Mouse (Mus musculus) kidney, postnatal 0 days (tissue): ENCODE measurements around the gene H1fnt. TPM values are rescaled to one million over a fixed set of nuclear protein-coding genes. Genes with fewer than 3 reads are reported as not detected.

Experiments
- ATAC-seq: fragments of 200-750 bp; cut with Nextera tagmentation; replicated peaks from 2 replicates; pipeline ENCODE4 v1.8.0; 2017; ENCODE audit warnings: low read depth, moderate number of reproducible peaks, moderate TSS enrichment, moderate library complexity; ENCODE audit not compliant: low FRiP score
- DNase-seq: peaks from one replicate; pipeline ENCODE4 v3.0.0-alpha.2; 2016; ENCODE audit warnings: low spot score
- H3K27ac ChIP-seq: fragments of 300-500 bp; sonication (generic); 2 replicates; pipeline ENCODE4 v1.5.1; 2014; ENCODE audit warnings: mild to moderate bottlenecking
- H3K27me3 ChIP-seq: fragments of 300-500 bp; sonication (generic); 2 replicates; pipeline ENCODE4 v1.6.1; 2014; ENCODE audit warnings: low read length, mixed read lengths; ENCODE audit not compliant: insufficient read depth
- H3K36me3 ChIP-seq: fragments of 300-500 bp; sonication (generic); 2 replicates; pipeline ENCODE4 v1.6.1; 2014; ENCODE audit warnings: low read length, mixed read lengths; ENCODE audit not compliant: insufficient read depth
- H3K4me1 ChIP-seq: fragments of 300-500 bp; sonication (generic); replicated peaks from 2 replicates; pipeline ENCODE4 v1.6.1; 2014; ENCODE audit warnings: antibody characterized with exemption, low read length, mixed read lengths; ENCODE audit not compliant: insufficient read depth
- H3K4me2 ChIP-seq: fragments of 300-500 bp; sonication (generic); 2 replicates; pipeline ENCODE4 v1.6.1; 2014; ENCODE audit warnings: mild to moderate bottlenecking, low read length, moderate library complexity, mixed read lengths
- H3K4me3 ChIP-seq: fragments of 300-500 bp; sonication (generic); replicated peaks from 2 replicates; pipeline ENCODE4 v1.5.1; 2014; ENCODE audit warnings: low read depth, low read length
- H3K9ac ChIP-seq: fragments of 300-500 bp; sonication (generic); 2 replicates; pipeline ENCODE4 v1.6.1; 2014; ENCODE audit warnings: low read depth, low read length
- H3K9me3 ChIP-seq: fragments of 300-500 bp; sonication (generic); replicated peaks from 2 replicates; pipeline ENCODE4 v1.6.1; 2016; ENCODE audit warnings: low read length, inconsistent platforms, mixed read lengths
- CTCF ChIP-seq: IDR thresholded peaks from 2 replicates; pipeline ENCODE4 v1.5.1; 2016; ENCODE audit warnings: antibody characterized with exemption, low read depth, mild to moderate bottlenecking, moderate library complexity
- WGBS: fragments of 180-500 bp; shearing (Covaris S2); extraction: QIAGEN DNeasy Blood & Tissue Kit; methylation state at CpG from one replicate; pipeline ENCODE4 v1.1.7; 2014; 5-methylcytosine and 5-hydroxymethylcytosine counted together
- polyA plus RNA-seq: library from polyadenylated mRNA; unstranded; fragments of >200 nt; fragmentation: Nextera tagmentation; extraction: Ambion mirVana; gene quantifications from 2 replicates; pipeline ENCODE4 v1.2.1, GENCODE M21; 2015

The H1fnt gene
- not detected in 2 replicates for polyA plus RNA-seq

DNA sequence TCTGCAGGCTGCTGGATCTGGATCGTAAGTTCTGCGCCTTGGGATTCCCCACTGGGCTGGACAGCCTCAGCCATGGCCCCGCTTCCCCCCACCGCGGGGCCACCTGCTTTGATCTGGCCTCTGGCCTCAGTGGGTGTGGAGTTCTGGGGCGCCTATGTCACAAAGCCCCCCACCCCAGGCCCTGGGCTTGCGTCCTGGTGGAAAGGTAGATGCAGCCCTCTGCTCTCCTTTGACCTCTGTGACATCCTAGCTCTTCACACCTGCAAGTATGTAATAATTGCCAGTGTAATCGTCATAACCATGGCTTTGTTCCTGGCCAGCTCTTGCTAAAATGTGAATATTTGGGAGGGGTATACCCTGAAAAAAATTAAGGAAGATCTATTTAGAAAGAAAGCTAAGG lies at the start of gene H1fnt:
TSS of gene H1fnt (minus strand) at position 101 of the 400 bp plus-strand sequence.
- DNase-seq, result no peak
- Histone ChIP-seq H3K27ac (no peak within 1 kb of the TSS), H3K4me3 (no peak within 1 kb of the TSS), H3K9ac (no peak within 1 kb of the TSS), H3K9me3 (no peaks in the 10 kb centered on the region), H3K4me1 (no peaks in the 10 kb centered on the region), H3K4me2 (no peak within 1 kb of the TSS), H3K36me3 (no peaks in the 10 kb centered on the region), H3K27me3 (no peaks in the 10 kb centered on the region)
- ATAC-seq, result no peak
- TF ChIP-seq CTCF, result no peak
- 87% methylated on average over 8 of the region's 8 CpGs for WGBS

DNA sequence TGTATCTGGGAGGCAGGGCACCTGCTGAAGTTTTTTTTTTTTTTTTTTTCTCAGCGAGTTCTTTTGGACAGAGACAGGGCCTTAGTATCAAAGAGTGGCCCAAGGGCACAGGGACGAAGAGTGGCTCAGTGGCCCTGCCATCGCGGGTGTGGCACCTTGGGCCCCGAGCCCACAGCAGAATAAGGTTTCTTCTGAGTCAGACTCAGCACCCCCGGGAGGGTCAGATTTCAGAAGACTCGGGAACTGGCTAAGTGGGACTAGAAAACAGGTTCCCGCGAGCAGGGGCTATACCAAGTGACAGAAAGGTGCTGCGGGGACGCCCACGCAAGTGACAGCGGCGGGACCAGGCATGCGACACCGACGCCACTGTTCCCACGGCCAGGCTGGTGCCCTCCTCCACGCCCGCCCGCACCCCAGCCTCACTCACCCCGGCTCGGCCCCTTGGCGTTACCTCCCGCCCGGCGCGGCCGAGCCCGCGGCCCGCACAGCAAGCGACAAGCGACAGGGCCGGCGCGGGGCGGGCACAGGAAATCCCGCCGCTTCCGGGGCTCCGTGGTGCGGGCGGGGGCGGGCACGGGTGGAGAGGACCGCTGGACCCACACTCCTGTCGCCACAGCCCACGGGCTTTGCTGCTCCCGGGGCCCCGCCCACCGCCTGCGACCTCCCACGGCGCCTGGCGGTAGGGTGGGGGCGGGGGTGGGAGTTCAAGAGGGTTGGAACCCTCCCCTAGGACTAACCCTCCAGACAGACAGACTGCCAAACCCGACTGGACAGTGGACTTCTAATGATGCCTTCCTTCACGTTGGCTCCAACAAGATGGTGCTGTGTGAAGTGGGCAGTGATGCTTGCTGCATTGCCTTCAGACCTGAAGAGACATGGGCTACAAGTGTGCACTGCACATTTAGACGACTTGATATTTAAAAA lies 38.8 kb upstream of the H1fnt start, which contains the start of gene Zfp641:
TSS of gene Zfp641 (minus strand) at position 534 of the 924 bp plus-strand sequence.
- H3K9ac ChIP-seq, result peak within 1 kb of the TSS; percentile 62
- peak within 1 kb of the TSS; percentile 58 for H3K4me3 ChIP-seq
- H3K27me3 ChIP-seq, result no peaks in the 10 kb centered on the region
- peak within 1 kb of the TSS; percentile 82 for H3K4me2 ChIP-seq
- no peaks in the 10 kb centered on the region for H3K9me3 ChIP-seq
- H3K27ac ChIP-seq, result no peak within 1 kb of the TSS
- no peak for TF ChIP-seq CTCF
- ATAC-seq (peak; percentile 10; the same call in 1 of the 2 replicates), DNase-seq (peak; percentile 9)
- H3K36me3 ChIP-seq, result no peaks in the 10 kb centered on the region
- no peaks in the 10 kb centered on the region for H3K4me1 ChIP-seq
- WGBS, result 2% methylated on average over 54 of the region's 60 CpGs

DNA sequence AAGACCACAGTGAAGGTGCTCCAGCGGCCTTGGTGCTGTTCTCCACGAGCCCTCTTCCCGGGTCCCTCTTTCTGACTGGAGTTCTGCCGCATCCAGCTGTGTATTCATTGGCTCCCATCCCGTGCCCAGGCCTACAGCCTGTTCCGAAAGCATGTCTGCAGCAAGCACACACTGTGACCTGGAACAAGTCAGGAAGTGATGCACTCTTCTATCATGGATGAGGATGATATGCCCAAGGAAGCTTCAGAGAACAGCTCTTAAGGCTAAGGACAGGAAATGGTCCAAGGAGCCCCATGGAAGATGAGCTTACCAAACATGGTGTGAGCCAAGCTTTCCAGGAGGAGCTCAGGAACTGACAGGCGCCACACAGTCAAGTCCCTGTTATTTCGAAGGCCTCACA lies 36.6 kb upstream of the H1fnt start:
- no peaks in the 10 kb centered on the region for H3K36me3 ChIP-seq
- H3K4me2 ChIP-seq, result no peak overlapping the region
- no peaks in the 10 kb centered on the region for H3K9me3 ChIP-seq
- TF ChIP-seq CTCF, result no peak
- H3K4me3 ChIP-seq, result no peak overlapping the region
- DNase-seq (no peak), ATAC-seq (no peak)
- no peaks in the 10 kb centered on the region for H3K4me1 ChIP-seq
- 89% methylated on average over 8 of the region's 8 CpGs for WGBS
- H3K27ac ChIP-seq, result no peak overlapping the region
- H3K27me3 ChIP-seq, result no peaks in the 10 kb centered on the region
- no peak overlapping the region for H3K9ac ChIP-seq

DNA sequence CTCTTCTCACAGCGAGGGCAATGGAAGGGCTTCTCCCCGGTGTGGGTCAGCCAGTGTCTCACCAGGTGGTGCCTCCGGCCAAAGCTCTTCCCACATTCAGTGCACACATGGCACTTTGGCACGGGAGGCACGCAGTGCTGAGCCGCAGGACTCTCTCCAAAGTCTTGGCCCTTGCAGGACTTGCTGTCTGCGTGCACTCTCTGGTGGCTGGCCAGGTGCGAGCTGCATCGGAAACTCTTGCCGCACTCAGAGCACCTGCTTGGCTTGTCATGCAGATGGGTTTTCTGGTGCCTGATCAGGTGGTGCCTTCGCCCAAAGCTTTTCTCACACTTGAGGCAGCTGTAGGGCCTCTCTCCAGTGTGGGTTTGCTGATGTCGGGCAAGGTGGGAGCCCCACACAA lies 31.5 kb upstream of the H1fnt start:
- no peak overlapping the region for H3K27ac ChIP-seq
- no peak for ATAC-seq
- no peaks in the 10 kb centered on the region for H3K27me3 ChIP-seq
- H3K4me2 ChIP-seq, result no peak overlapping the region
- 75% methylated on average over 12 of the region's 12 CpGs for WGBS
- no peaks in the 10 kb centered on the region for H3K9me3 ChIP-seq
- no peak for TF ChIP-seq CTCF
- H3K9ac ChIP-seq, result no peak overlapping the region
- H3K4me3 ChIP-seq, result no peak overlapping the region
- no peaks in the 10 kb centered on the region; the same call in 1 of the 2 replicates for H3K4me1 ChIP-seq
- no peak for DNase-seq
- H3K36me3 ChIP-seq, result no peaks in the 10 kb centered on the region

DNA sequence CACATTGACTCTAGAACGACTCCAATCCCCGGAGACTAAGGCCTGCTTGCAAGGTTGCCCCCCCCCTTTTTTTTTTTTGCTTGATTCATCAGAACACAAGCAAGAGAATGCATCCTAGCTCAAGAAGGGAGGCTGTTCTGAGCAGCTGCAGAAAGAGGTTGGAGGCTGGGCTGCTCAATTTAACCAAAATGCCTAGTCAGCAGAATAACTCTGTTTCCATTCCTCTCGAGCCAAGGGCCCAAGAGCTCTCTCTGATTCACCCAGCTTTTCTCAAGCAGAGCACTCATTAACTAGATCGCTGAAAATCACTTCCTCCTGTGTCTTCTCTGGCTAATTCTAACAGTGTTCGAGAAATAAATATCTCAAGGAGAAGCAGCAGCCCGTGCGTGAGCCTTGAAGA lies 29.3 kb upstream of the H1fnt start:
- ATAC-seq (no peak), DNase-seq (peak; percentile 27)
- Histone ChIP-seq H3K36me3 (no peaks in the 10 kb centered on the region), H3K27ac (no peak overlapping the region; the same call in 1 of the 2 replicates), H3K4me2 (no peak overlapping the region), H3K9me3 (no peaks in the 10 kb centered on the region), H3K4me3 (no peak overlapping the region), H3K27me3 (no peaks in the 10 kb centered on the region), H3K9ac (no peak overlapping the region), H3K4me1 (no peaks in the 10 kb centered on the region; the same call in 1 of the 2 replicates)
- no peak for TF ChIP-seq CTCF
- 53% methylated on average over 7 of the region's 7 CpGs for WGBS

DNA sequence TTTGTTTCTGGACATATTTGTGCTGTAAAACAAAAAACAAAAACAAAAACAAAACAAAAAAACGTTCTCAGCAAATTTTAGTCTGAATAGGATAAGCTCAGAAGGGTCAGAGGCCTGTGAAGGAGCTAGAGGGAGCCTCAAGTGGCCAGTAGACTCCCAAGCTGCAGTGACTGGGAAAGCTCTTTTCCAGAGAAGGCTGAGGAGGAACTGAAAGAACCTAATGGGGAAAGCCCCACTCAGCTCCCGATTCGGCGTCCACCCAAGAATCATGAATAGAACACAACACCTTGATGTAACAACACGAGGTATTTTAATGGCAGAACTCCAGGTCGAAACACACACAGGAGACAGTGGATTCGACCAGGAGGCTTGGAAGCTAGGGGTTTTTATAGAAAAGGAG lies 683 bp upstream of the H1fnt start:
- DNase-seq (no peak), ATAC-seq (no peak)
- Histone ChIP-seq H3K4me2 (no peak overlapping the region), H3K36me3 (no peaks in the 10 kb centered on the region), H3K4me1 (no peaks in the 10 kb centered on the region), H3K9me3 (no peaks in the 10 kb centered on the region), H3K4me3 (no peak overlapping the region), H3K27ac (no peak overlapping the region), H3K27me3 (no peaks in the 10 kb centered on the region), H3K9ac (no peak overlapping the region)
- 86% methylated on average over 7 of the region's 7 CpGs for WGBS
- no peak for TF ChIP-seq CTCF
